In the genomic region with DNA sequence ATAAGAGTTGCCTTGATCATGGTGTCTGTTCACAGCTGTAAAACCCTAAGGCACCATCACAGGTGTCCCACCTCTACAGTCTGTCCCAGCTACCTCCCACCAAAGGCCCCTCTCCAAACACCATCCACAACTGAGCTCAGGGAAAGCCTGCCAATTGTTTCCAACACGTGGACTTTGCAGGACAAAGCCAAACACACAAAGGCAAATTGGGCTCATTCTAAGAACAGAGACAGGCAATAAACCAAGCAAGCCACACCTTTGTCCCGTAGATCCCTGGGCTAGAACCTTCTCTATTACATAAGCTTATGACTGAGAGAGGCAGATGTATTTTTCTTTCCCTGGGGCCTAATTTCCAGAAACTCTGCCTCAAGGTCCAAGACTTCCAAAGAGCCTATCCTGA, we compare ENCODE assay signal across 22 mouse cellular contexts.
A peak's percentile ranks its signal among the peaks of the same experiment; 100 is the strongest.
DNase-seq lines count a peak whose midpoint lies in the region; ATAC-seq and TF ChIP-seq lines count a peak whose summit lies in the region.
"Had no signal": no experiment of that assay in that cellular context is flagged by ENCODE, and none has a peak within 500 bp of the region (broad histone marks: within the 10 kb centered on the region; RNA-seq: fewer than 3 reads in every experiment).

No protein-coding gene starts in this region.

- H3K27me3 ChIP-seq in ES-Bruce4 (ENCODE audit: control insufficient read depth, insufficient read depth, low read length, poor library complexity, severe bottlenecking) = no peaks in the 10 kb centered on the region
- no peaks in the 10 kb centered on the region for H3K27me3 ChIP-seq in thymus, adult 2 months (ENCODE audit: control insufficient read depth, insufficient read depth, low read length)
- H3K27me3 ChIP-seq: embryonic facial prominence, embryonic 13.5 days; embryonic facial prominence, embryonic 15.5 days; forebrain, embryonic 13.5 days; forebrain, embryonic 15.5 days had no signal

- DNase-seq in ES-E14 (ENCODE audit: low read depth, low spot score) = peak; percentile 61
- peak; percentile 31 for DNase-seq in WW6 (ENCODE audit: low read depth, low spot score)
- DNase-seq in frontal cortex, adult 2 months (ENCODE audit: extremely low spot score in 1 of 2, low spot score in 1 of 2) = no peak
- no peak for DNase-seq in thymus, adult 2 months
- no peak for DNase-seq in cerebellum, postnatal 36 days
- DNase-seq: adrenal gland, adult 8-10 months; adrenal gland, postnatal 14 days; adrenal gland, postnatal 36 days; cerebellum, adult 11-12 months; cerebellum, adult 2 months; cerebellum, adult 9-10 months; cerebellum, postnatal 10 days; cerebellum, postnatal 25 days; embryo, embryonic 11 days; forebrain, postnatal 0 days had no signal

- in situ Hi-C loops in ES-E14 (cut with MboI; ENCODE audit: low sequenced_read_pairs in 2 of 2, unreplicated experiment in 2 of 2) = no loop called here

- WGBS in thymus, adult 2 months = 62% methylated on average over 2 of the region's 2 CpGs

- peaks cover 9% of the 10 kb centered on the region for H3K9me3 ChIP-seq in ES-Bruce4 (replicated peaks; ENCODE audit: control insufficient read depth, insufficient read depth, low read length, poor library complexity, severe bottlenecking)
- H3K9me3 ChIP-seq in ES-E14 (ENCODE audit: control insufficient read depth, insufficient read depth, low read depth, low read length) = no peaks in the 10 kb centered on the region
- H3K9me3 ChIP-seq: embryonic facial prominence, embryonic 13.5 days; embryonic facial prominence, embryonic 15.5 days; forebrain, embryonic 13.5 days; forebrain, embryonic 15.5 days had no signal

- H3K27ac ChIP-seq in ES-Bruce4 (ENCODE audit: insufficient read depth, low read length) (peak overlapping the region; percentile 44), ES-E14 (ENCODE audit: insufficient read depth, low read depth, low read length, poor library complexity, severe bottlenecking) (peak overlapping the region; percentile 79)
- H3K27ac ChIP-seq in thymus, adult 2 months (ENCODE audit: control insufficient read depth, insufficient read depth, low read length) = no peak overlapping the region
- H3K27ac ChIP-seq: embryonic facial prominence, embryonic 13.5 days; embryonic facial prominence, embryonic 15.5 days; forebrain, embryonic 13.5 days; forebrain, embryonic 15.5 days had no signal

- H3K36me3 ChIP-seq in ES-Bruce4 (ENCODE audit: control insufficient read depth, insufficient read depth, low read length, poor library complexity, severe bottlenecking) = no peaks in the 10 kb centered on the region
- peaks cover 2% of the 10 kb centered on the region; the same call in 1 of the 2 replicates for H3K36me3 ChIP-seq in ES-E14 (ENCODE audit: control insufficient read depth, insufficient read depth, low read length, poor library complexity, severe bottlenecking)
- H3K36me3 ChIP-seq in thymus, adult 2 months (ENCODE audit: control insufficient read depth, insufficient read depth, low read length) = no peaks in the 10 kb centered on the region
- H3K36me3 ChIP-seq: embryonic facial prominence, embryonic 13.5 days; embryonic facial prominence, embryonic 15.5 days; forebrain, embryonic 15.5 days had no signal

- TF ChIP-seq POLR2A in ES-Bruce4 (IDR thresholded peaks at IDR 0.05; ENCODE audit: insufficient read depth, low read length) = no peak
- no peak for TF ChIP-seq POLR2A in thymus, adult 2 months (IDR thresholded peaks at IDR 0.05; ENCODE audit: control insufficient read depth, extremely low read depth, insufficient read depth, low read length, poor library complexity)

- no peak for ATAC-seq in erythroblast, adult 5-6 weeks (replicated peaks; ENCODE audit: low FRiP score, poor library complexity, severe bottlenecking)
- ATAC-seq: activated CD4-positive, CD25-positive, alpha-beta regulatory T cell, adult 4 months; forebrain, embryonic 13.5 days; forebrain, embryonic 15.5 days; forebrain, postnatal 0 days had no signal

- no peak overlapping the region for H3K9ac ChIP-seq in ES-Bruce4 (ENCODE audit: low read depth, poor library complexity, severe bottlenecking)
- no peak overlapping the region for H3K9ac ChIP-seq in ES-E14 (ENCODE audit: insufficient read depth, low read depth, low read length, poor library complexity, severe bottlenecking)
- H3K9ac ChIP-seq: embryonic facial prominence, embryonic 13.5 days; embryonic facial prominence, embryonic 15.5 days; forebrain, embryonic 13.5 days; forebrain, embryonic 15.5 days; forebrain, postnatal 0 days had no signal

- H3K4me3 ChIP-seq in ES-Bruce4 (ENCODE audit: low read depth, low read length) = no peak overlapping the region
- no peak overlapping the region for H3K4me3 ChIP-seq in ES-E14 (ENCODE audit: insufficient read depth in 1 of 2, low read depth in 1 of 2, low read length in 2 of 2, poor library complexity in 1 of 2, severe bottlenecking in 1 of 2)
- no peak overlapping the region for H3K4me3 ChIP-seq in thymus, adult 2 months (ENCODE audit: control insufficient read depth, insufficient read depth, low read length)
- H3K4me3 ChIP-seq: embryonic facial prominence, embryonic 13.5 days; embryonic facial prominence, embryonic 15.5 days; forebrain, embryonic 13.5 days; forebrain, embryonic 15.5 days had no signal

- peaks cover 5% of the 10 kb centered on the region for H3K4me1 ChIP-seq in ES-Bruce4 (ENCODE audit: control insufficient read depth, insufficient read depth, low read length)
- H3K4me1 ChIP-seq in ES-E14 (ENCODE audit: control insufficient read depth in 2 of 2, insufficient read depth in 2 of 2, low read length in 2 of 2, poor library complexity in 1 of 2) = peaks cover 18 to 26% of the 10 kb centered on the region in 2 experiments
- no peaks in the 10 kb centered on the region for H3K4me1 ChIP-seq in thymus, adult 2 months (replicated peaks; ENCODE audit: control insufficient read depth, insufficient read depth, low read length)
- H3K4me1 ChIP-seq: embryonic facial prominence, embryonic 13.5 days; embryonic facial prominence, embryonic 15.5 days; forebrain, embryonic 13.5 days; forebrain, embryonic 15.5 days had no signal

- TF ChIP-seq CTCF in ES-Bruce4 (IDR thresholded peaks at IDR 0.05; ENCODE audit: low read depth, low read length) = no peak
- no peak for TF ChIP-seq CTCF in thymus, adult 2 months (IDR thresholded peaks at IDR 0.05; ENCODE audit: borderline replicate concordance, control insufficient read depth, extremely low read depth, insufficient read depth, low read length, poor library complexity)

- 0 out of 2 replicates have a peak, but pooled peaks have one; percentile 42 for TF ChIP-seq EP300 in ES-Bruce4 (IDR thresholded peaks at IDR 0.05; ENCODE audit: insufficient read depth, low read depth, low read length)

TF ChIP-seq in ES-E14, 5 proteins besides CTCF, POLR2A, EP300 and RAD21:
- TF ChIP-seq ZC3H11A (IDR thresholded peaks at IDR 0.05; ENCODE audit: borderline replicate concordance, low read depth, low read length) (no peak), MAFK (IDR thresholded peaks at IDR 0.05; ENCODE audit: insufficient read depth, low read depth, low read length) (no peak), HCFC1 (IDR thresholded peaks at IDR 0.05; ENCODE audit: borderline replicate concordance, insufficient read depth, low read length) (no peak), ZNF384 (IDR thresholded peaks at IDR 0.05; ENCODE audit: low read depth, low read length) (no peak), CHD2 (IDR thresholded peaks at IDR 0.05; ENCODE audit: low read depth, low read length) (no peak)

Comparison
In these comparisons a context has a peak if more than half of its experiments do, and no peak if none do; other contexts are left out.
1. DNase-seq: peak in ES-E14 (single experiment) and WW6 (single experiment); none in frontal cortex, adult 2 months (0 of 2), thymus, adult 2 months (single experiment) and cerebellum, postnatal 36 days (0 of 2).